33 mouse cellular contexts compared by ENCODE assay signal in the genomic region with DNA sequence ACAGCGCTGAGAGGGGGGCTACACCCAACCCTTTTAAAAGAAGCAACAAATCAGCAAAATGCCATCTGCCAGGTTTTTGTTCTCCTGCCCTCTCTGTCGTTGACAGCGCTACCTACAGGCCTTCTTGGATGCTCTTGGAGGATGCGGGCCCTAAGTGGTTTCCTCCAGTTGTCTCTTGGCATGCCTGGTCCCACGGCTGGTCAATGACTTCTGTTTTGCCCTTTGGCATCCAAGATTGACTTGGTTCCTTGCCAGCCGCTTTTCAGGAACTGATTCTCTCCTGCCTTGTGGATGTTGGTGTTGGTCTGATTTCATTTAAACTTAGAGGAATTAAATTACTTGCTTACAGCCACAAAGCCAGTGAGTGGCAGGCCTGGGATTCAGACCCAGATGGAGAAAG. TPM values are rescaled to one million over a fixed set of nuclear protein-coding genes. Genes with fewer than 3 reads are reported as not detected.
DNase-seq lines count a peak whose midpoint lies in the region; ATAC-seq and TF ChIP-seq lines count a peak whose summit lies in the region.
"Had no signal": no experiment of that assay in that cellular context is flagged by ENCODE, and none has a peak within 500 bp of the region (broad histone marks: within the 10 kb centered on the region; RNA-seq: fewer than 3 reads in every experiment).

No protein-coding gene starts in this region.

- 0 out of 2 replicates have a peak, but pooled peaks have one; percentile 13 for TF ChIP-seq CTCF in forebrain, postnatal 0 days (IDR thresholded peaks at IDR 0.05; ENCODE audit: low read depth)

- no peaks in the 10 kb centered on the region for H3K4me1 ChIP-seq in forebrain, postnatal 0 days (ENCODE audit: insufficient read depth)
- H3K4me1 ChIP-seq in forebrain, embryonic 11.5 days (replicated peaks; ENCODE audit: control insufficient read depth, insufficient read depth, low read length): no peaks in the 10 kb centered on the region
- H3K4me1 ChIP-seq: heart, embryonic 10.5 days; heart, embryonic 15.5 days; hindbrain, embryonic 12.5 days; neural tube, embryonic 12.5 days; stomach, embryonic 15.5 days had no signal

- no peak overlapping the region for H3K4me2 ChIP-seq in forebrain, postnatal 0 days (ENCODE audit: low read depth)
- H3K4me2 ChIP-seq in forebrain, embryonic 11.5 days (ENCODE audit: low read depth, low read length, severe bottlenecking): no peak overlapping the region
- H3K4me2 ChIP-seq: embryonic facial prominence, embryonic 13.5 days; heart, embryonic 15.5 days; hindbrain, embryonic 12.5 days; neural tube, embryonic 12.5 days; stomach, embryonic 15.5 days had no signal

- no peak overlapping the region for H3K9ac ChIP-seq in forebrain, postnatal 0 days
- no peak overlapping the region for H3K9ac ChIP-seq in forebrain, embryonic 11.5 days (ENCODE audit: low read length)
- H3K9ac ChIP-seq: embryonic facial prominence, embryonic 13.5 days; heart, embryonic 15.5 days; hindbrain, embryonic 12.5 days; liver, embryonic 14.5 days; neural tube, embryonic 12.5 days; stomach, embryonic 15.5 days had no signal

- H3K27ac ChIP-seq in forebrain, postnatal 0 days (ENCODE audit: low read depth, low read length): no peak overlapping the region
- H3K27ac ChIP-seq in forebrain, embryonic 11.5 days (ENCODE audit: low read depth, low read length): no peak overlapping the region
- H3K27ac ChIP-seq: embryonic facial prominence, embryonic 13.5 days; heart, embryonic 10.5 days; heart, embryonic 15.5 days; hindbrain, embryonic 12.5 days; hindbrain, postnatal 0 days; liver, embryonic 14.5 days; macrophage; neural tube, embryonic 12.5 days; stomach, embryonic 15.5 days had no signal

- no peaks in the 10 kb centered on the region for H3K9me3 ChIP-seq in forebrain, postnatal 0 days (ENCODE audit: low read length)
- no peaks in the 10 kb centered on the region for H3K9me3 ChIP-seq in forebrain, embryonic 11.5 days (ENCODE audit: control insufficient read depth, low read length)
- H3K9me3 ChIP-seq: embryonic facial prominence, embryonic 13.5 days; heart, embryonic 10.5 days; heart, embryonic 15.5 days; hindbrain, embryonic 12.5 days; neural tube, embryonic 12.5 days; stomach, embryonic 15.5 days had no signal

- WGBS in forebrain, postnatal 0 days: 62% methylated on average over 6 of the region's 6 CpGs
- 83% methylated on average over 6 of the region's 6 CpGs for WGBS in forebrain, embryonic 11.5 days

- no peak overlapping the region for H3K4me3 ChIP-seq in forebrain, postnatal 0 days (ENCODE audit: low read depth, low read length)
- H3K4me3 ChIP-seq in forebrain, embryonic 11.5 days (ENCODE audit: low read depth, low read length): no peak overlapping the region
- H3K4me3 ChIP-seq: embryonic facial prominence, embryonic 13.5 days; erythroblast, embryonic 14.5 days; heart, embryonic 10.5 days; heart, embryonic 15.5 days; hindbrain, embryonic 12.5 days; myocyte; neural tube, embryonic 12.5 days; stomach, embryonic 15.5 days had no signal

- peak; percentile 66; the same call in 1 of the 2 replicates for ATAC-seq in forebrain, postnatal 0 days
- no peak for ATAC-seq in forebrain, embryonic 11.5 days (replicated peaks; ENCODE audit: low FRiP score)
- ATAC-seq: hindbrain, postnatal 0 days; intestine, embryonic 16.5 days had no signal

- peak; percentile 22 to 55 for DNase-seq in cerebellum, postnatal 25 days
- DNase-seq in cerebellum, adult 11-12 months: no peak
- DNase-seq in forebrain, postnatal 0 days: peak; percentile 20
- no peak for DNase-seq in forebrain, embryonic 11.5 days (ENCODE audit: low spot score)
- peak; percentile 42 for DNase-seq in right cerebral cortex, postnatal 10 days (ENCODE audit: low spot score in 2 of 2)
- DNase-seq in right cerebral cortex, postnatal 25 days: no peak
- DNase-seq in adrenal gland, postnatal 4 days (ENCODE audit: low spot score in 2 of 2): no peak
- DNase-seq: adrenal gland, postnatal 14 days; cerebellum, adult 11 months; gastrocnemius, postnatal 14 days; kidney, adult 9 months; kidney, postnatal 10 days; layer of hippocampus, postnatal 36 days; liver; lung, adult 2 months; lung, postnatal 10 days; midbrain, embryonic 14.5 days; right cerebral cortex, adult 18-20 months had no signal

- H3K36me3 ChIP-seq in forebrain, postnatal 0 days (ENCODE audit: insufficient read depth): no peaks in the 10 kb centered on the region
- no peaks in the 10 kb centered on the region for H3K36me3 ChIP-seq in forebrain, embryonic 11.5 days (ENCODE audit: control insufficient read depth, insufficient read depth, low read length)
- H3K36me3 ChIP-seq: embryonic facial prominence, embryonic 13.5 days; heart, embryonic 10.5 days; heart, embryonic 15.5 days; hindbrain, embryonic 12.5 days; neural tube, embryonic 12.5 days; stomach, embryonic 15.5 days had no signal

- H3K27me3 ChIP-seq in forebrain, postnatal 0 days (ENCODE audit: insufficient read depth, low read length): no peaks in the 10 kb centered on the region
- H3K27me3 ChIP-seq in forebrain, embryonic 11.5 days (ENCODE audit: control insufficient read depth, insufficient read depth, low read length): no peaks in the 10 kb centered on the region
- H3K27me3 ChIP-seq: embryonic facial prominence, embryonic 13.5 days; heart, embryonic 15.5 days; hindbrain, embryonic 12.5 days; neural tube, embryonic 12.5 days; stomach, embryonic 15.5 days had no signal

RNA-seq across cellular contexts. Expression of gene Brinp2, which starts 32.8 kb away (rescaled TPM):
- 46.8 and 54.1 TPM in 2 replicates for total RNA-seq in forebrain, postnatal 0 days (2014; rRNA removed)
- polyA plus RNA-seq in forebrain, postnatal 0 days (2015; fragmentation: Nextera tagmentation; extraction: Ambion mirVana): 34.1 and 40.6 TPM in 2 replicates
- 6.2 and 7.1 TPM in 2 replicates for polyA plus RNA-seq in forebrain, embryonic 11.5 days (2014; fragmentation: Nextera tagmentation; extraction: Ambion mirVana)
- total RNA-seq in adrenal gland, postnatal 4 days (2021): 1 to 10 TPM; 2.7 to 3.6 TPM
- total RNA-seq: granulocyte monocyte progenitor cell, adult 5-6 weeks; megakaryocyte-erythroid progenitor cell, adult 5-6 weeks; MEL had no signal
- polyA plus RNA-seq: erythroblast, embryonic 14.5 days; liver, embryonic 14.5 days; macrophage; myocyte had no signal

RNA-seq across cellular contexts. Expression of gene Astn1, which starts 38.7 kb away (rescaled TPM):
- total RNA-seq in forebrain, postnatal 0 days (2014; rRNA removed): 83.6 and 122 TPM in 2 replicates
- 20.9 and 29.4 TPM in 2 replicates for polyA plus RNA-seq in forebrain, postnatal 0 days (2015; fragmentation: Nextera tagmentation; extraction: Ambion mirVana)
- polyA plus RNA-seq in forebrain, embryonic 11.5 days (2014; fragmentation: Nextera tagmentation; extraction: Ambion mirVana): 19.2 and 19.5 TPM in 2 replicates
- total RNA-seq in adrenal gland, postnatal 4 days (2021): 10 to 100 TPM in 1 of 2 experiments, 1 to 10 TPM in 1; 8.5 to 10.7 TPM
- total RNA-seq: granulocyte monocyte progenitor cell, adult 5-6 weeks; megakaryocyte-erythroid progenitor cell, adult 5-6 weeks; MEL had no signal
- polyA plus RNA-seq: macrophage, myocyte had no signal

Comparison
In these comparisons a context has a peak if more than half of its experiments do, and no peak if none do; other contexts are left out.
1. DNase-seq: peak in cerebellum, postnatal 25 days (2 of 2), forebrain, postnatal 0 days (single experiment) and right cerebral cortex, postnatal 10 days (2 of 2); none in cerebellum, adult 11-12 months (single experiment), forebrain, embryonic 11.5 days (single experiment), right cerebral cortex, postnatal 25 days (single experiment) and adrenal gland, postnatal 4 days (0 of 2).
2. RNA of gene Brinp2, which starts 32.8 kb away (total RNA-seq): 46.8 to 54.1 TPM in forebrain, postnatal 0 days; 2.7 to 3.6 TPM in adrenal gland, postnatal 4 days; every median in the first group is over 10 times any median in the second.